Mouse (Mus musculus): ENCODE data around the gene Kalrn.

- TF ChIP-seq GATA1 (IDR thresholded peaks at IDR 0.05; ENCODE audit: low read length) (no peak), TAL1 (IDR thresholded peaks at IDR 0.05; ENCODE audit: low read length) (no peak)
Observed at GRCm38 (mm10) chr16:34491225-34491624, 82.1 kb downstream of the Kalrn start.
